Comparison of ENCODE assay signal across 20 mouse cellular contexts in the genomic region with DNA sequence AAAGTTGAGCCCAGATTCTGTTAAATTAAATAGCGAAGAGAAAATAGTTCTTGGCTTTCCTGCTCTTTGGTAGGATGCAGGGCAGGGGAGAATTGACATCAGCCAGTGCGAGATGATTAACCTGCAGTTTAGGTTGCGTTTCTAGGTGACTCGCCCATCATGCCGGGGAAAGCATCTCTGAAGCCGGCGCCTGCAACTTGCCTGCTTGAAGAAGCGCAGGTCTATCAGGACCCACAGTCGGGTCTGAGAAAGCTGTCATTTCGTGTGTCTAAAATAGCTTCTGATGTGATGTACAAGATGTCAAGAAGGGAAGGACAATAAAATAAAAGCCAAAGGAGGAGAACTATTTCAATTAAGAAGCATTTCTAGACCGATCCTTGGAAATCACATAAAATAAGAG.
DNase-seq lines count a peak whose midpoint lies in the region; ATAC-seq and TF ChIP-seq lines count a peak whose summit lies in the region.
"Had no signal": no experiment of that assay in that cellular context is flagged by ENCODE, and none has a peak within 500 bp of the region (broad histone marks: within the 10 kb centered on the region; RNA-seq: fewer than 3 reads in every experiment).

No protein-coding gene starts in this region.

- peak overlapping the region; percentile 10; the same call in 1 of the 2 replicates for H3K4me3 ChIP-seq in layer of hippocampus, adult 2 months
- H3K4me3 ChIP-seq in forebrain, embryonic 15.5 days, result no peak overlapping the region
- H3K4me3 ChIP-seq: embryonic facial prominence, embryonic 13.5 days; heart, embryonic 15.5 days; intestine, embryonic 15.5 days; limb, embryonic 13.5 days had no signal

- peaks cover 19% of the 10 kb centered on the region for H3K4me1 ChIP-seq in forebrain, embryonic 15.5 days
- H3K4me1 ChIP-seq: embryonic facial prominence, embryonic 13.5 days; heart, embryonic 15.5 days; intestine, embryonic 15.5 days had no signal

- no peak overlapping the region; the same call in 1 of the 2 replicates for H3K4me2 ChIP-seq in forebrain, embryonic 15.5 days (replicated peaks)
- H3K4me2 ChIP-seq: embryonic facial prominence, embryonic 13.5 days; heart, embryonic 15.5 days; intestine, embryonic 15.5 days; limb, embryonic 13.5 days had no signal

- WGBS in forebrain, embryonic 15.5 days, result 60% methylated on average over 11 of the region's 11 CpGs

- no peaks in the 10 kb centered on the region for H3K9me3 ChIP-seq in forebrain, embryonic 15.5 days
- H3K9me3 ChIP-seq: embryonic facial prominence, embryonic 13.5 days; heart, embryonic 15.5 days; intestine, embryonic 15.5 days; limb, embryonic 13.5 days had no signal

- H3K9ac ChIP-seq in forebrain, embryonic 15.5 days (replicated peaks), result no peak overlapping the region
- H3K9ac ChIP-seq: embryonic facial prominence, embryonic 13.5 days; heart, embryonic 15.5 days; intestine, embryonic 15.5 days; limb, embryonic 13.5 days; liver, embryonic 14.5 days had no signal

- ATAC-seq in forebrain, embryonic 15.5 days (replicated peaks), result no peak
- ATAC-seq: intestine, embryonic 15.5 days had no signal

- no peak for TF ChIP-seq CTCF in layer of hippocampus, adult 2 months (conservative IDR thresholded peaks at IDR 0.05)

- no peak for DNase-seq in layer of hippocampus, adult 2 months (ENCODE audit: low spot score in 2 of 2)
- DNase-seq in layer of hippocampus, adult 8-10 months (ENCODE audit: low spot score in 2 of 2), result no peak
- peak; percentile 39 to 53 for DNase-seq in right cerebral cortex, adult 2 months (ENCODE audit: low spot score in 2 of 2)
- no peak for DNase-seq in right cerebral cortex, postnatal 25 days
- no peak for DNase-seq in thymus, postnatal 10 days (ENCODE audit: low spot score in 2 of 2)
- DNase-seq in cerebellum, adult 11-12 months, result no peak
- DNase-seq: adrenal gland, adult 2 months; cerebellum, postnatal 10 days; gastrocnemius, postnatal 25 days; kidney, adult 9 months; kidney, postnatal 25 days; layer of hippocampus, adult 9-11 months; right cerebral cortex, postnatal 14 days had no signal

- peak overlapping the region; percentile 77 for H3K27ac ChIP-seq in layer of hippocampus, adult 2 months
- peak overlapping the region; percentile 69 for H3K27ac ChIP-seq in forebrain, embryonic 15.5 days (replicated peaks)
- H3K27ac ChIP-seq: embryonic facial prominence, embryonic 13.5 days; heart, embryonic 15.5 days; intestine, embryonic 15.5 days; limb, embryonic 13.5 days; liver, embryonic 14.5 days; macrophage had no signal

- H3K36me3 ChIP-seq in forebrain, embryonic 15.5 days, result no peaks in the 10 kb centered on the region
- H3K36me3 ChIP-seq: embryonic facial prominence, embryonic 13.5 days; heart, embryonic 15.5 days; intestine, embryonic 15.5 days; limb, embryonic 13.5 days had no signal

- H3K27me3 ChIP-seq in forebrain, embryonic 15.5 days, result no peaks in the 10 kb centered on the region
- H3K27me3 ChIP-seq: heart, embryonic 15.5 days; intestine, embryonic 15.5 days had no signal

Comparison
In these comparisons a context has a peak if more than half of its experiments do, and no peak if none do; other contexts are left out.
1. DNase-seq: peak in right cerebral cortex, adult 2 months (2 of 2); none in layer of hippocampus, adult 2 months (0 of 2), layer of hippocampus, adult 8-10 months (0 of 2), right cerebral cortex, postnatal 25 days (single experiment), thymus, postnatal 10 days (0 of 2) and cerebellum, adult 11-12 months (single experiment).